Mouse (Mus musculus) heart, adult 10 weeks (tissue): Measurements from ENCODE around the gene Golga3. TPM values are rescaled to one million over a fixed set of nuclear protein-coding genes. Genes with fewer than 3 reads are reported as not detected.

Experiments
- polyA plus RNA-seq: library from polyadenylated mRNA; stranded (reverse); fragments of 350-450 nt; fragmentation: Illumina TruSeq; extraction: RNeasy Lipid Tissue Mini Kit (QIAGEN cat#74804); gene quantifications from one replicate; pipeline ENCODE4 v1.2.3, GENCODE M21; 2014; ENCODE audit warnings: low read depth, low replicate concordance

Gene Golga3
- 30.0 TPM for polyA plus RNA-seq

GRCm38 (mm10) chr5:110176362-110177020, at the start of gene Golga3:
Gene Golga3, plus strand, starts transcription at chr5:110176701.

GRCm38 (mm10) chr5:110135293-110136086, 41.0 kb upstream of the Golga3 start, which contains the start of gene Chfr:
Gene Chfr, plus strand, starts transcription at chr5:110135842.

GRCm38 (mm10) chr5:110230780-110231461, 54.4 kb downstream of the Golga3 start, which contains the start of gene Ankle2:
Gene Ankle2, plus strand, starts transcription at chr5:110231004.

GRCm38 (mm10) chr5:110269141-110270101, 92.9 kb downstream of the Golga3 start, which contains the start of gene Pgam5:
Gene Pgam5, minus strand, starts transcription at chr5:110269913.

Other genes with a start within 250 kb of the Golga3 start
- 11.9 TPM for gene Zfp932, start 180.2 kb upstream of the Golga3 start, polyA plus RNA-seq
- gene Gm17655, start 104.2 kb upstream of the Golga3 start, polyA plus RNA-seq, result 1.6 TPM
- not detected for gene Gm35315, start 82.3 kb upstream of the Golga3 start, polyA plus RNA-seq
- not detected for gene Plcxd1, start 76.7 kb upstream of the Golga3 start, polyA plus RNA-seq
- 13.6 TPM for gene Gtpbp6, start 68.5 kb upstream of the Golga3 start, polyA plus RNA-seq
- gene Zfp605, start 66.6 kb upstream of the Golga3 start, polyA plus RNA-seq, result 3.2 TPM
- 16.6 TPM for gene Chfr, start 40.9 kb upstream of the Golga3 start, polyA plus RNA-seq
- 18.6 TPM for gene Ankle2, start 54.3 kb downstream of the Golga3 start, polyA plus RNA-seq
- gene Pgam5, start 93.2 kb downstream of the Golga3 start, polyA plus RNA-seq, result 37.2 TPM
- 140 TPM for gene Pxmp2, start 109.5 kb downstream of the Golga3 start, polyA plus RNA-seq
- gene Pole, start 109.6 kb downstream of the Golga3 start, polyA plus RNA-seq, result 2.2 TPM
- gene P2rx2, start 166.5 kb downstream of the Golga3 start, polyA plus RNA-seq, result not detected
- not detected for gene Lrcol1, start 168.0 kb downstream of the Golga3 start, polyA plus RNA-seq